Mouse (Mus musculus) liver, adult 2 months (tissue): ENCODE results near the gene Bace1.

Experiments
- CTCF ChIP-seq: fragments of 200-500 bp; IDR thresholded peaks from 2 replicates; pipeline ENCODE4 v1.5.1; 2011; ENCODE audit warnings: low read depth, low read length, control low read depth
- POLR2A ChIP-seq: fragments of 200-500 bp; IDR thresholded peaks from 2 replicates; pipeline ENCODE4 v1.6.1; 2011; ENCODE audit warnings: low read length, control low read depth; ENCODE audit not compliant: insufficient read depth; ENCODE audit errors: extremely low read depth

DNA sequence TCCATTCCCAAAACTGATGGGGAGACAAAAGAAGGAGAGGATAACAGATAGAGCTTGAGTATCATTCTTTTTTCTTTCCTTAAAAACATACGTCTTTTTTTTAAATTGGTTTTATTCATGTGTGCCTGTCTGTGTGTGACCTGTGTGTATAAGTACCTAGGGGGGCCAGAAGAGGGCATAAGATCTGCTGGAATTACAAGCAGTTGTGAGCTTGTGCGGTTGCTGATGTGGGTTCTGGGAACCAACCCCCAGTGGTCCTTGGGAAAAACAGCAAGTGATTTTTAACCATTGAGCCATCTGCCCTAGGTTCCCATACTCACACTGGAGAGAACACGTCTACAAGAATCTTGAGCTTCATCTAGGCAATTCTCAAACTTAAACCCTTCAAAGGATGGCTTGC lies 41.1 kb upstream of the Bace1 start:
- TF ChIP-seq POLR2A: no peak
- no peak for TF ChIP-seq CTCF
